In the genomic region with DNA sequence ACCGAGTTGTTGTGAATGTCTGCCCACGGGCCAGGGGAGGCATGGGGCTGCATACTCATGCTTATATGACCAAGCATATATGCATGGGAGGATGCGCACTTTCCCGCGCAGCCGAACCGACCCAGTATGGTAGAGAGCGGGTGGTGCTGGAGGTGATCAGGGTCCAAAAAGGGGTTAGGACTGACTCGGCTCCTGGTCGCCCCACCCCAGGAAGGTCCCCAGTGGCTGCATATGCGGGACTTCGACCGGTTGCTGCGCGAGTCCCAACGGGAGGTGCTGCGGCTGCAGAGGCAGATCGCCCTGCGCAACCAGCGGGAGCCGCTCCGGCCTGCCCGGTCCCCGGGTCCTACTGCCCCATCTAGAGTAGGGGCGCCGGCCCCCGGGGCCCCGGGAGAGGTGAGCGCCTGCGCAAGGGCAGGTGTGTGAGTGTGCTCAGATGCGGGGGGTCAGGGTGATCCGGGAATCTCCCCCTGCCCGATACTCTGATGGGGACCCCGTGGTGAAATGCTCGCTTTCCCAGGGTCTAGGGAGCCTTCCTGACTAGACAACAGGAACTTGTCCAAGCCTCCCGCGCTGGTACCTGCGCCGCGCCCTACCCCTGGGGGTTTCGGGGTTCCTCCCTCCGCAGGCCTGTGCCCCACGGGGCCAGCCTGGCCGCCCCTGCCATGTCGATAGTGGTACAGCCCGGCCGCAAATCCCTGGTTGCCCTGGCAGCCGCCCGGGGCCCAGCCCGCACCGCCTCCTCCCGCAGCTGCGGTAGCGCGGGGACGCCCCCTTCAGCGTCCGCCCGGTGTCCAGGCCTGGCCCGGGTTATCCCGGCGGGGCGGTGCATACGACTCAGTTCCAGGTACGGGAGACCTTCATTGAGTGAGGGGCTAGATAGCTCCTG, we compare ENCODE assay signal across 1 mouse cellular context.
TF ChIP-seq lines count a peak whose summit lies in the region.

No protein-coding gene starts in this region.

TF ChIP-seq in ES-E14, 5 proteins besides CTCF, POLR2A, EP300 and RAD21:
- 0 out of 2 replicates have a peak, but pooled peaks have one; percentile 4 for TF ChIP-seq MAFK (IDR thresholded peaks at IDR 0.05; ENCODE audit: insufficient read depth, low read depth, low read length)
- no peak for TF ChIP-seq HCFC1 (IDR thresholded peaks at IDR 0.05; ENCODE audit: borderline replicate concordance, insufficient read depth, low read length)
